Mouse (Mus musculus): ENCODE data around the gene Svs6. TPM values are rescaled to one million over a fixed set of nuclear protein-coding genes. Genes with fewer than 3 reads are reported as not detected.
"Not testable (repeated sequence)": the region's sequence is repeated elsewhere in the genome, so short reads cannot be mapped to it uniquely, and the experiment has no call there.

Gene Svs6
- total RNA-seq (2018; cell fraction: chromatin; rRNA removed) = not detected
- total RNA-seq (2018; cell fraction: cytosol; rRNA removed) = not detected
- not detected for total RNA-seq (2018; cell fraction: nucleus; rRNA removed)
- not detected in 3 replicates for polyA plus RNA-seq (2018)

- H3K27ac ChIP-seq; H3K4me3 ChIP-seq (ENCODE audit: inconsistent target); H3K36me3 ChIP-seq (ENCODE audit: inconsistent target); H3K79me2 ChIP-seq (ENCODE audit: inconsistent target): not testable (repeated sequence)
- WGBS (ENCODE audit: missing documents) = 89% methylated on average over 1 of the region's 1 CpGs
Observed at GRCm38 (mm10) chr2:164316451-164316850, at the start of gene Svs6. Gene Svs6 (plus strand): TSS chr2:164316751.

- H3K27ac ChIP-seq = no peak within 1 kb of the TSS
- 89% methylated on average over 4 of the region's 4 CpGs for WGBS (ENCODE audit: missing documents)
- H3K79me2 ChIP-seq (ENCODE audit: inconsistent target) = no peaks in the 10 kb centered on the region
- H3K36me3 ChIP-seq (ENCODE audit: inconsistent target) = no peaks in the 10 kb centered on the region
- H3K4me3 ChIP-seq (ENCODE audit: inconsistent target) = no peak within 1 kb of the TSS
Observed at GRCm38 (mm10) chr2:164278359-164278758, 38.2 kb upstream of the Svs6 start, which contains the start of gene Svs4. Gene Svs4 (minus strand): TSS chr2:164278459.

GRCm38 (mm10) chr2:164288968-164289367 is 27.6 kb upstream of the Svs6 start, which contains the start of gene Svs3a:
Gene Svs3a (plus strand): TSS chr2:164289268.
- not testable (repeated sequence) for H3K4me3 ChIP-seq (ENCODE audit: inconsistent target); H3K27ac ChIP-seq; H3K36me3 ChIP-seq (ENCODE audit: inconsistent target); H3K79me2 ChIP-seq (ENCODE audit: inconsistent target)
- WGBS (ENCODE audit: missing documents) = 100% methylated on average over 1 of the region's 1 CpGs

DNA sequence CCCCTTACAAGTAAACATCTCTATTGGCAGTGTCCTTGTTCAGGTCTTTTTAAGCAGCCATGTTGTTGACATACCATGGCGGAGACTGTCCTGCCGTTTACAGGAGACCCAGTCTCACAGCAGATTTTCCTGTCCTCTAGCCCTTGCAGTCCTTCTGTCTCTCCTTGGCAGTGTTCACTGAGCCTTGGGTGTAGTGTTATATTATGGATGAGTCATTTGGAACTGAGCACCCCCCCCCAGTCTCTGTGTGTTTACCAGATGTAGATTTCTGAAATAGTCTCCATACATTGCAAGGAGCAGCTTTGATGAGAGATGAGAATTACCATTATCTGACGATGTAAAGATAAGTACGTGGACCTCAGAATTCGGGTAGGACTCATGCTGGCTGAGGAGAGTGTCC is 4.0 kb upstream of the Svs6 start:
- Histone ChIP-seq H3K27ac (no peak overlapping the region), H3K79me2 (ENCODE audit: inconsistent target) (no peaks in the 10 kb centered on the region), H3K36me3 (ENCODE audit: inconsistent target) (no peaks in the 10 kb centered on the region), H3K4me3 (ENCODE audit: inconsistent target) (no peak overlapping the region)
- 88% methylated on average over 5 of the region's 5 CpGs for WGBS (ENCODE audit: missing documents)

- H3K36me3 ChIP-seq (ENCODE audit: inconsistent target); H3K79me2 ChIP-seq (ENCODE audit: inconsistent target); H3K4me3 ChIP-seq (ENCODE audit: inconsistent target); H3K27ac ChIP-seq: not testable (repeated sequence)
Observed at GRCm38 (mm10) chr2:164315460-164315859, 1.1 kb upstream of the Svs6 start.

DNA sequence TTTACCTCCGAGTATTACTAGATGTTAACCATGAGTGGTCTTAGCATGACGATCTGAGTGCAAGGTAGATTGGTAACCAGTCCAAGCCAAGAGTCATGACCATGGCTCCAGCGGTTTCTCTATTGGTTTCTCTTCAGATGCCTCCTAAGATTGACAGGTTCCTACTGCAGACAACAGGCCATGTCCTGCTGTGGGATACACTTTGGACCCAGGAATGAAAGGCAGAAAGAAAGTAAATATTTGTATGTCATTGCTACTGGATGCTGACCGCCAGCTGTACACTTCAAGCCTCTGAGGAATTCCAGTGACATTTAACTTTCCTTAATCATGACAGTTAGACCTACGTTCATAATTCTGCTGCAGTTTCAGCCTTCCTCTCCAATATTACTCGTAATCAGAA is 4.4 kb downstream of the Svs6 start:
- WGBS (ENCODE audit: missing documents) = 94% methylated on average over 6 of the region's 6 CpGs
- Histone ChIP-seq H3K79me2 (ENCODE audit: inconsistent target) (no peaks in the 10 kb centered on the region), H3K36me3 (ENCODE audit: inconsistent target) (no peaks in the 10 kb centered on the region), H3K4me3 (ENCODE audit: inconsistent target) (no peak overlapping the region), H3K27ac (no peak overlapping the region)

GRCm38 (mm10) chr2:164332440-164332839 is 15.9 kb downstream of the Svs6 start, which contains the start of gene Svs5:
Gene Svs5 (plus strand): TSS chr2:164332740.
- H3K79me2 ChIP-seq (ENCODE audit: inconsistent target); H3K36me3 ChIP-seq (ENCODE audit: inconsistent target); H3K4me3 ChIP-seq (ENCODE audit: inconsistent target); H3K27ac ChIP-seq: not testable (repeated sequence)
- 70% methylated on average over 3 of the region's 3 CpGs for WGBS (ENCODE audit: missing documents)

DNA sequence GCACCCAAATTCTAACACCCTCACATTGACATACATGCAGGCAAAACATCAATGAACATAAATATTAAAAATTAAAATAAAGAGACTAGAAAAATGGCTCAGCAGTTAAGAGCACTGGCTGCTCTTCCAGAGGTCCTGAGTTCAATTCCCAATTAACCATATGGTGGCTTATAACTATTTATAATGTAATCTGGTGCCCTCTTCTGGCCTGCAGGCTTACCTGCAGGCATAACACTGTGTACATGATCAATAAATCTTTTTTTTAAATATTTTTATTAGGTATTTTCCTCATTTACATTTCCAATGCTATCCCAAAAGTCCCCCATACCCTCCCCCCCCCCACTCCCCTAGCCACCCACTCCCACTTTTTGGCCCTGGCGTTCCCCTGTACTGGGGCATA is 27.2 kb downstream of the Svs6 start:
- not testable (repeated sequence) for H3K79me2 ChIP-seq (ENCODE audit: inconsistent target); H3K27ac ChIP-seq; H3K4me3 ChIP-seq (ENCODE audit: inconsistent target); H3K36me3 ChIP-seq (ENCODE audit: inconsistent target)
- no CpG with 5 or more reads among the region's 1 CpGs for WGBS (ENCODE audit: missing documents)

DNA sequence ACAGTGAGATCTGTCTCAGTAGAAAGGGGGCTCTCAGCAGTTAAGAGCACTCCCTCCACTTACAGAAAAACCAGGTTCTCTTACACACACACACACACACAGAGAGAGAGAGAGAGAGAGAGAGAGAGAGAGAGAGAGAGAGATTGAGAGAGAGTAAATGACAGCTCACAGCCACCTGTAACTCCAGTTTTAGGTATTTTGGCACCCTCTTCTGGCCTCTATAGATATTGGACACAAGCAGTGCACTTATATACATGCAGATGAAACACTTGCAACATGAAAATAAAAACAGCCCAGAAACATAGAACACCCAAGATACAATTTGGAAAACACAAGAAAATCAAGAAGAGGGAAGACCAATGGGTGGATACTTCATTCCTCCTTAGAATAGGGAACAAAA is 31.1 kb downstream of the Svs6 start:
- H3K4me3 ChIP-seq (ENCODE audit: inconsistent target); H3K27ac ChIP-seq; H3K36me3 ChIP-seq (ENCODE audit: inconsistent target); H3K79me2 ChIP-seq (ENCODE audit: inconsistent target): not testable (repeated sequence)

DNA sequence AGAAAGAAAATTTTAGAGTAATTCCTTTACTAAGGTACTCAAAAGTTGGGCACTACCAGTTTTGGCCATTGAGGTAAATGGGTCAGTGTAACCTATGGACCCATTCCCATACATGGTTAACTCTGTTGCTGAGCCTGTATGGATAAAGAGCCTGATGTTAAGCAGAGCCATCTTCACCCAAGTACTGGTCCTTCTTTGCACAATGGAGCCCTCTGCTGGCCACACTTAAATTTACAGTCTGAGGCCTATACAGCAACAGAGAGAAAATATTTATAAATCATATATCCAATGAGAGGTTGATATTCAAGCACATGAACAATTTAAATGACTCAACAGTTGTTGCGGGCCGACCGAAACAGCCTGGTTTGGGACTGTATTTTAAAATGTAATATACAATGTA is 32.4 kb downstream of the Svs6 start:
- WGBS (ENCODE audit: missing documents) = 95% methylated on average over 3 of the region's 3 CpGs
- Histone ChIP-seq H3K27ac (no peak overlapping the region), H3K79me2 (ENCODE audit: inconsistent target) (no peaks in the 10 kb centered on the region), H3K4me3 (ENCODE audit: inconsistent target) (no peak overlapping the region), H3K36me3 (ENCODE audit: inconsistent target) (no peaks in the 10 kb centered on the region)

DNA sequence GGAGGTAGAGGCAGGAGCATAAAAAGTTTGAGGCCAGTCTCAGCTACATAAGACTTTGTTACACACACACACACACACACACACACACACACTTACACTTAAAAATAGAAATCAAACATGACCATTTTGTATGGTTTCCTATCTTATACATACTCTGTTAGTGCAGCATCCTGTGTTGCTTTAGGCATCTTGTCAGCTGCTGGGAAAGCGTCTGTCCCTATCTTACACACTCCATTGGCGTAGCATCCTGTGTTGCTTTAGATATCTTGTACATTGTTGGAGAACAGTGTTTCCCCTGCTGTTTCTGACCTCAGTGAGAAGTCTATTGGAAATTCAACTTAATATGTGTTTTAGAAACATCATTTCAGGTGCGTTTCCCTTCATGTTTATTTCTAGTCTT is 36.1 kb downstream of the Svs6 start:
- no peak overlapping the region for H3K4me3 ChIP-seq (ENCODE audit: inconsistent target)
- no peaks in the 10 kb centered on the region for H3K36me3 ChIP-seq (ENCODE audit: inconsistent target)
- 94% methylated on average over 3 of the region's 3 CpGs for WGBS (ENCODE audit: missing documents)
- no peak overlapping the region for H3K27ac ChIP-seq
- H3K79me2 ChIP-seq (ENCODE audit: inconsistent target) = no peaks in the 10 kb centered on the region

GRCm38 (mm10) chr2:164353356-164353755 is 36.8 kb downstream of the Svs6 start:
- no peaks in the 10 kb centered on the region for H3K36me3 ChIP-seq (ENCODE audit: inconsistent target)
- 91% methylated on average over 9 of the region's 11 CpGs for WGBS (ENCODE audit: missing documents)

GRCm38 (mm10) chr2:164356177-164356967 is 39.8 kb downstream of the Svs6 start:
- no peaks in the 10 kb centered on the region for H3K79me2 ChIP-seq (ENCODE audit: inconsistent target)
- no peak overlapping the region for H3K4me3 ChIP-seq (ENCODE audit: inconsistent target)
- H3K36me3 ChIP-seq (ENCODE audit: inconsistent target) = no peaks in the 10 kb centered on the region
- WGBS (ENCODE audit: missing documents) = 29% methylated on average over 11 of the region's 11 CpGs
- H3K27ac ChIP-seq = no peak overlapping the region

More at GRCm38 (mm10) chr2:164353356-164353755, 36.8 kb downstream of the Svs6 start:
- Histone ChIP-seq H3K27ac (no peak overlapping the region), H3K4me3 (ENCODE audit: inconsistent target) (no peak overlapping the region), H3K79me2 (ENCODE audit: inconsistent target) (no peaks in the 10 kb centered on the region)

- Histone ChIP-seq H3K27ac (no peak overlapping the region), H3K4me3 (ENCODE audit: inconsistent target) (no peak overlapping the region), H3K79me2 (ENCODE audit: inconsistent target) (no peaks in the 10 kb centered on the region), H3K36me3 (ENCODE audit: inconsistent target) (no peaks in the 10 kb centered on the region)
- 92% methylated on average over 3 of the region's 3 CpGs for WGBS (ENCODE audit: missing documents)
Observed at GRCm38 (mm10) chr2:164358373-164358772, 41.8 kb downstream of the Svs6 start.

- 75% methylated on average over 5 of the region's 5 CpGs for WGBS (ENCODE audit: missing documents)
- Histone ChIP-seq H3K79me2 (ENCODE audit: inconsistent target) (no peaks in the 10 kb centered on the region), H3K27ac (no peak overlapping the region), H3K36me3 (ENCODE audit: inconsistent target) (no peaks in the 10 kb centered on the region), H3K4me3 (ENCODE audit: inconsistent target) (no peak overlapping the region)
Observed at GRCm38 (mm10) chr2:164359031-164359430, 42.5 kb downstream of the Svs6 start.

GRCm38 (mm10) chr2:164359668-164360067 is 43.1 kb downstream of the Svs6 start:
- Histone ChIP-seq H3K27ac (no peak overlapping the region), H3K79me2 (ENCODE audit: inconsistent target) (no peaks in the 10 kb centered on the region), H3K36me3 (ENCODE audit: inconsistent target) (no peaks in the 10 kb centered on the region), H3K4me3 (ENCODE audit: inconsistent target) (no peak overlapping the region)
- 46% methylated on average over 5 of the region's 5 CpGs for WGBS (ENCODE audit: missing documents)
